Mouse (Mus musculus) heart, postnatal 0 days (tissue): ENCODE measurements at regions not wholly inside any gene's neighbourhood (a gene's known extent, or its start where the extent isn't known, plus 50 kb on each side); places are given as distances from the start of the nearest gene placed in this dataset.

Source experiments
- CTCF ChIP-seq: IDR thresholded peaks from 2 replicates; pipeline ENCODE4 v1.5.1; 2016; ENCODE audit warnings: antibody characterized with exemption, control low read depth, low read depth
- EP300 ChIP-seq: IDR thresholded peaks from 2 replicates; pipeline ENCODE4 v1.6.1; 2016; ENCODE audit warnings: antibody characterized with exemption, low read depth

DNA sequence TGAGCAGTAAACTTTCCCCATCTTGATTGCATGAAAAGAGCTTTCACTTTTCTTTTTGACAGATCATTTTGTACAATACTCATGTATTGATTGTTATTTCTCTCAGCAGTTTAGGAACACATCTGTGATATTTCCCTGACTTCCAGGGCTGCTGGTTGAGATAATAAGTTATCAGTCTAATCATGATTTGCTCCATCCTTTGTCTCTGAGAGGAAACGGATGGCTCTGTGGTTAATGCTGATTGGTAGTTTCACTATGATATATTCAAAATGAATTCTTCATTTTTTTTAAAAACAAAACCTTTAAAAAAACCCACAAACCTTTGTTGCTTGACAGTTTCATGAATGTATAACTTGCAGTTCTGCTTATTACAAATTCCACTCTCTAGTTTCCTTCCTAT lies 160.8 kb downstream of the Pdgfra start:
- no peak for TF ChIP-seq CTCF
- TF ChIP-seq EP300: no peak
